In the genomic region with DNA sequence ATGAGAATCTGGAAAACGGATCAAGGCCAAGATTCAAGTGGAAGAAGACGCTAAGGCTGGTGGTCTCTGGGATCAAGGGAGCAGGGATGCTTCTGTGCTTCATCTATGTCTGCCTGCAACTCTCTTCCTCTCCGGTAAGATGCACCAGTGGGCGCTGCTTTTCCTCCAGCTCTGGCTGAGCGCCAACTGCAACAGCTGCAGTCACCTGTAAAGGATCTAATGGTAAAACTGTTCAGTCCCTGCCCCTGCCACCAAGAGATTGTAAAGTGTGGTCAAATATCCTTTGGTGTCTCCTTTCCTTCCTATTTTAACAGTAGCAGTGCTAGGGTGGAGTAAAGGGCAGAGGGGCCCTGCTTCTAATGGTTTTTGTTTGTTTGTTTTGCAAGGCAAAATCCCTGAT, we compare ENCODE assay signal across 11 mouse cellular contexts. TPM values are rescaled to one million over a fixed set of nuclear protein-coding genes. Genes with fewer than 3 reads are reported as not detected.
DNase-seq lines count a peak whose midpoint lies in the region; ATAC-seq lines count a peak whose summit lies in the region.
"Had no signal": no experiment of that assay in that cellular context is flagged by ENCODE, and none has a peak within 500 bp of the region (broad histone marks: within the 10 kb centered on the region; RNA-seq: fewer than 3 reads in every experiment).

No protein-coding gene starts in this region.

- peak; percentile 45 for DNase-seq in kidney, postnatal 10 days
- DNase-seq in kidney, adult 9 months: no peak
- DNase-seq in CD4-positive helper T cell, adult 2 months (ENCODE audit: low read depth, low spot score): peak; percentile 61
- peak; percentile 48 to 50 for DNase-seq in thymus, adult 18-20 months
- no peak for DNase-seq in embryo, embryonic 10 days (ENCODE audit: low spot score)
- no peak for DNase-seq in ovary, adult 18-20 months (ENCODE audit: low spot score)
- DNase-seq: adrenal gland, postnatal 36 days; cerebellum, postnatal 14 days; lung, adult 18-20 months had no signal

- 0 out of 2 replicates have a peak, but pooled peaks have one; percentile 8 for ATAC-seq in granulocyte monocyte progenitor cell, adult 5-6 weeks (replicated peaks; ENCODE audit: poor library complexity, severe bottlenecking)

RNA-seq across cellular contexts. Expression of a gene that starts 0.4 kb away (rescaled TPM):
- total RNA-seq in granulocyte monocyte progenitor cell, adult 5-6 weeks (2014; fragmentation: Nextera tagmentation): not detected in 2 replicates
- total RNA-seq in granulocyte monocyte progenitor cell, adult 5-6 weeks (2017): not detected in 2 replicates
- total RNA-seq: adrenal gland, postnatal 36 days; gastrocnemius, postnatal 4 days had no signal

Comparison
In these comparisons a context has a peak if more than half of its experiments do, and no peak if none do; other contexts are left out.
1. DNase-seq: peak in kidney, postnatal 10 days (single experiment), CD4-positive helper T cell, adult 2 months (single experiment) and thymus, adult 18-20 months (2 of 2); none in kidney, adult 9 months (single experiment), embryo, embryonic 10 days (single experiment) and ovary, adult 18-20 months (single experiment).